Mouse (Mus musculus): Measurements from ENCODE around the gene Olfr434.

DNA sequence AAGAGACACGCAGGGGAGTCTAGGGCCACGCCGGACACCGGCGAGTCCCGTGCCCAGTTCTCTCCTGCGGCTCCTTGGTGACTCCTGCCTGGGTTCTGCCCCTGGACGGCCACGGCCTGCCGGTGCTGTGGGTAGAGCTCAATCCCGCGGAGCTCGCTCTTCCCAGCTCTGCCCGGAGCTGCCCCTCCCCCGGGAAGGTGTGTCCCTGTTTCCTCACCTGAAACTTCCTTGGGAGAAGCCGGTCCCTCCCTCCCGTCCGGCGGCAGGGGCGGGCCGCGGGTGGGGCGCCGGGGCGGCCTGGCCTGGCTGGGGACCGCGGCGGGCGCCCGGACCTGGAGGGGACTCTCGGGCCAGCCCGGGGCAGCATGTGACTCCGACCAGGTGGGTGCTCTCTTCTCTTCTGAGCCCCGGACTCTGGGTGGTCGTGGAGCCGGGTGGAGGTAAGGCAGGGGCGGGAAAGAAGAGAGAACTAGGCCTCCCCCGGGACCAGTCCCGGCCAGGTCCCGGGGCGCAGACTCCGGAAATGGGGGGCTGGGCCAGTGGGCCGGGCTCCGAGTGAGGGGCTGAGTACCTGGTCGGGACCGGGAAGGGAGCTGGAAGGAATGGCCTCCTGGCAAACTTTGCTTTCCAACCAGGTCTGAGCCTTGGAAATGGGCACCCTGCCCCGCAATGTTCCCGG lies 52.7 kb downstream of the Olfr434 start, which contains the start of gene Arhgef5:
- TF ChIP-seq MAX (IDR thresholded peaks at IDR 0.05): no peak
- no peak for TF ChIP-seq MYOG (IDR thresholded peaks at IDR 0.05; ENCODE audit: control insufficient read depth, extremely low read depth, insufficient read length)
